Mouse (Mus musculus) macrophage (primary cell): ENCODE measurements around the gene Col4a2. TPM values are rescaled to one million over a fixed set of nuclear protein-coding genes. Genes with fewer than 3 reads are reported as not detected.

Source experiments
- H3K27ac ChIP-seq: fragments of 350-480 bp; formaldehyde crosslinking; 2 replicates; pipeline ENCODE4 v1.9.0; 2021
- H3K36me3 ChIP-seq: fragments of 350-480 bp; formaldehyde crosslinking; 2 replicates; pipeline ENCODE4 v1.9.0; 2021; ENCODE audit errors: inconsistent target
- H3K4me3 ChIP-seq: fragments of 350-480 bp; formaldehyde crosslinking; 2 replicates; pipeline ENCODE4 v1.9.0; 2021; ENCODE audit errors: inconsistent target
- H3K79me2 ChIP-seq: fragments of 350-480 bp; formaldehyde crosslinking; 2 replicates; pipeline ENCODE4 v1.9.0; 2021; ENCODE audit errors: inconsistent target
- WGBS: methylation state at CpG from one replicate; pipeline ENCODE4 v1.1.7; 2026; ENCODE audit warnings: inconsistent platforms; ENCODE audit not compliant: missing documents; 5-methylcytosine and 5-hydroxymethylcytosine counted together
- polyA plus RNA-seq: library from polyadenylated mRNA; stranded (reverse); fragments of 250-400 nt; gene quantifications from 3 replicates; pipeline ENCODE4 v1.2.4, GENCODE M21; 2018; ENCODE audit warnings: inconsistent platforms

The Col4a2 gene
- polyA plus RNA-seq, 1 experiment from 2014 or later = 0.19 TPM

GRCm38 (mm10) chr8:11327298-11327697 is 14.7 kb downstream of the Col4a2 start:
- WGBS = 85% methylated on average over 4 of the region's 4 CpGs
- H3K27ac ChIP-seq = no peak overlapping the region
- H3K4me3 ChIP-seq = no peak overlapping the region
- H3K36me3 ChIP-seq = no peaks in the 10 kb centered on the region
- H3K79me2 ChIP-seq = no peaks in the 10 kb centered on the region

DNA sequence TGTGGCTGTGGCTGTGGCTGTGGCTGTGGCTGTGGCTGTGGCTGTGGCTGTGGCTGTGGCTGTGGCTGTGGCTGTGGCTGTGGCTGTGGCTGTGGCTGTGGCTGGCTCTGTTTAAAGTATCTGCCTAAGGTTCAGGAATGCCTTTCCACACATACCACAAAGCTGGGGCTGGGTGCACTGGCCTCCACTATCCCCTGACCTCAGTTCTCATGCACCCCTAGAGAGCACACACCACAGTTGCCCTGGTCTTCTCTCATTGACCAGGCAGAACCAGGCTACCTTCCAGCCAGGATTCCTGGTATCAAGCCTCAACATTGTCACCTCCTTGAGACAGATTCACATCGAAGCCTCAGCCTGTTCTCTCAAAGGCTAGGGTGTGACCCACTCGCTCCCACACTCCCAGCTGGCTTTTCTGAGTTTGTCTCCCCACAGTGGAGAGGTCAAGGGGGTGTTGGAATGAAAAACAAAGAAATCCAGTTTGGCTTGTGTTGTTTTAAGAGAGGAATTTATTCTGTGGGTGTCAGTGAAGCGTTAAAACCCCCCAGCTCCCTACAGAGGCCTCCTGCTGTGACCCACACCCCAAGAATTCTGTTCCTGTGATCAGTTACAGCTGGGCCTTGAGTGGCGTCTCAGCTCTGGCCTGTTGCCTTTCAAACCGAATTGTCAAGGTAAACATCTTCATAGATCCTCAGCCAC is 15.3 kb downstream of the Col4a2 start:
- Histone ChIP-seq H3K27ac (no peak overlapping the region), H3K79me2 (no peaks in the 10 kb centered on the region), H3K4me3 (no peak overlapping the region), H3K36me3 (no peaks in the 10 kb centered on the region)
- 92% methylated on average over 5 of the region's 5 CpGs for WGBS

DNA sequence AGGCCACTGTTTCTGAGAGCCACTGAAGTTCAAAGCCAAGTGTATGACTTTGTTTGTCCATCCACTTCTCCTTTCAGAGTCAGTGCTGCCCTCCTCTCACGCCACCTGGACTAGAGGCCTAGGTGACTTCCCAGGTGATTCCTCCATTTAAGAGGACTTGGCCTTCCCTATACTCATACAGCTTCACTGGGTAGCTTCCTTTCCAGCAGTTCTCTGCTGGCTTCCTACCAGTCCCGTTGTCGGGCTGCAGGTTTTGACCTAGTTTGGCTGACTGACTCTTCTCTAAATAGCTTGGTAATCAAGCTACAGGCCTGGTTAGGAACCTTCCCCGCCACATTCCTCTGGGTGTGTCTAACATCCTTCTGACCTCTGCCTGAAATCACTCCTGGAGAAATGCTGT is 19.0 kb downstream of the Col4a2 start:
- no peaks in the 10 kb centered on the region for H3K79me2 ChIP-seq
- H3K27ac ChIP-seq = no peak overlapping the region
- 55% methylated on average over 4 of the region's 4 CpGs for WGBS
- no peaks in the 10 kb centered on the region for H3K36me3 ChIP-seq
- H3K4me3 ChIP-seq = no peak overlapping the region

DNA sequence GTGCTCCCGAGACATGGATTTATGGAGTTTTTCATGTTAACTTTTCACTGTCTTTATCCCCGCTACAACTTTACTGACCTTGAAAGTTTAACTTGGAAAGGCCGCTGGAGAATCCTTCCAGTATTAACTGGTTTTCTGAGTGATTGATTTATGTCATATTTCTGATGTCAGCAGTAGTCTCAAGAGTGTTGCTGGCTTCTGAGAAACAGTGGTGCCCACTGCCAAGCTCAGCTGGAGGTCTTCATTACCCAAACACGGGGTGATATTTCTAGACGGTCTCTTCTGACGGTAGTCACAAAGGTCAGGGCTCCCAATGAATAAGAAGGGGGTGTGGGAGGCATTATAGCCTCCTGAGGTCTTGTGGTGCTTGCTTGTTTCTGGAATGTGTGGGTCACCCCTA is 21.1 kb downstream of the Col4a2 start:
- H3K4me3 ChIP-seq = no peak overlapping the region
- no peaks in the 10 kb centered on the region for H3K79me2 ChIP-seq
- 92% methylated on average over 6 of the region's 6 CpGs for WGBS
- no peak overlapping the region for H3K27ac ChIP-seq
- no peaks in the 10 kb centered on the region for H3K36me3 ChIP-seq

- no peak overlapping the region for H3K4me3 ChIP-seq
- no peaks in the 10 kb centered on the region for H3K79me2 ChIP-seq
- no peak overlapping the region for H3K27ac ChIP-seq
- 77% methylated on average over 3 of the region's 3 CpGs for WGBS
- no peaks in the 10 kb centered on the region for H3K36me3 ChIP-seq
Measured at GRCm38 (mm10) chr8:11334493-11334892, 21.9 kb downstream of the Col4a2 start.

DNA sequence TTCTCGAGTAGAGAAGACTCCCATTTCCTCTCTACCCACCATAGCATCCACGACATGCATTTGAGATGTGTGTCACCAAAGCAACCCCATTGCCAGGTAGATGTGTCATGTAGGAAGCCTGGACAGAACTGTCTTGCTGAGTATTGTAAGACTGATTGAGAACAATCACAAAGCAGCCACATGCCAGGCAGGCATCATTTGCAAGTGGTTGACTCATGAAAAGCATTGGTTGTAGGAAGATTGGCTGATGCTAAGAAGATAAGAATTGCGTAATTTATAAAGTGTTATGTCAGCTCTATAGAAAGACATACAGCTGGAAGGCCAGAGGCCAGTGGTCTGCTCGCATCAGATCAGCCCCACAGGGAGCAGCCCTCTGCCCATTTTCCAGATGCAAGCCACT is 22.6 kb downstream of the Col4a2 start:
- Histone ChIP-seq H3K36me3 (no peaks in the 10 kb centered on the region), H3K4me3 (no peak overlapping the region), H3K27ac (no peak overlapping the region), H3K79me2 (no peaks in the 10 kb centered on the region)
- 63% methylated on average over 4 of the region's 4 CpGs for WGBS

DNA sequence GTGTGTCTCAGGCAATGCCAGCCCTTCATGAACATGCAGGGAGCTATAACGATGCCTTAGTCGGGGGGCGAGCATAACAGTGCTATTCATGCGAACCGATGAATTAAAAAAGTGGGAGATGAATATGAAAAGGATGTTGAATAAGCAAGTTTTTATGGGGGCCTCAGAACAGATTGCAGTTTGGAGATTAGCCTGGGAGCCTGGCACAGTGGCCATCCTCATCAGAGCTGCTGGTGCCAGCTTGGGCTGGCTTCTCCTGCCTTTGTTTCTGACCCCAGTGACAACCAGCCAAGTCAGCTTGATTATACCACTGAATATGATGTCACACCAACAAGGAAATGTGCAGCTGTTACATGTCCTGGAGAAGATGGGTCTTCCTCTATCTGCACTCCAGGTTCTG is 23.7 kb downstream of the Col4a2 start:
- Histone ChIP-seq H3K27ac (no peak overlapping the region), H3K79me2 (no peaks in the 10 kb centered on the region), H3K36me3 (no peaks in the 10 kb centered on the region), H3K4me3 (no peak overlapping the region)
- WGBS = 89% methylated on average over 5 of the region's 5 CpGs

DNA sequence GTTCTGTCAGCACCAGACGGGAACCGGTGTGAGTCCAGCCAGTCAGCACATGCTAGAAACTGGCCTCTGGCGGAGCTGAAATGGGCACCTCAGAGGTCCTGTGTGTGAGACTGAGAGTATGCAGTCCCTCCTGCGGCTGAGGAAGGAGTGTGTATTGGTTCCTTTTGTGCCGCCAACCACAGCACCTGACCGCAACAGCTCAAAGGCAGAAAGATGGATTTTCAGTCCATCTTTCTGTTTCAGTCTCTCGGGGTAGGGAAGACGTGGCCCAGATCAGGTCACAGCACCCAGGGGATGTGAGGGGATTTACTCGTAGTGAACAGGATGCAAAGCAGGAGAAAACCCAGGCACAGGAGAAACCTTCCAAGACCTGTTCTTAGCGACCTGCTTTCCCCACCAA is 25.0 kb downstream of the Col4a2 start:
- Histone ChIP-seq H3K4me3 (no peak overlapping the region), H3K27ac (no peak overlapping the region), H3K79me2 (no peaks in the 10 kb centered on the region), H3K36me3 (no peaks in the 10 kb centered on the region)
- WGBS = 82% methylated on average over 10 of the region's 10 CpGs

DNA sequence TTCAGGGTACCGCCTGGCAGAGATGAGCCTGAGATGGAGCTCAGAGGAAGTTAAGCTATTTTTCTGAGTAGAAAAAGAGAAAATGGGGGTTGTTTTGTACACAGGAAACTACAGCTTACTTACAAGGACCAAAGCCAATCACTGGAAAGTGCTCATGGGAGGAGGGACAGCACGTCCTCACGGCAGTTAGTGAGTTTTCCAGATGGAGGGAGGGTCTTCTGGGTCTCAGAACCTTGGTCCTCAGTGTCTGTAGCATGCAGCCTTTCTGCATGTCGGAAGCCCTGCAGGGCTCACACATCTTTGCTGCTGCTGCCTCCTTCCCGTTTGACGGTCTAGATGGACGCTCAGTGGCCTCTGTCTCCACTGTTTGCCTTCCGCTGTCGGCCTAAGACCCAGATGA is 25.9 kb downstream of the Col4a2 start:
- H3K36me3 ChIP-seq = no peaks in the 10 kb centered on the region
- no peak overlapping the region for H3K27ac ChIP-seq
- 96% methylated on average over 9 of the region's 9 CpGs for WGBS
- no peaks in the 10 kb centered on the region for H3K79me2 ChIP-seq
- no peak overlapping the region for H3K4me3 ChIP-seq

DNA sequence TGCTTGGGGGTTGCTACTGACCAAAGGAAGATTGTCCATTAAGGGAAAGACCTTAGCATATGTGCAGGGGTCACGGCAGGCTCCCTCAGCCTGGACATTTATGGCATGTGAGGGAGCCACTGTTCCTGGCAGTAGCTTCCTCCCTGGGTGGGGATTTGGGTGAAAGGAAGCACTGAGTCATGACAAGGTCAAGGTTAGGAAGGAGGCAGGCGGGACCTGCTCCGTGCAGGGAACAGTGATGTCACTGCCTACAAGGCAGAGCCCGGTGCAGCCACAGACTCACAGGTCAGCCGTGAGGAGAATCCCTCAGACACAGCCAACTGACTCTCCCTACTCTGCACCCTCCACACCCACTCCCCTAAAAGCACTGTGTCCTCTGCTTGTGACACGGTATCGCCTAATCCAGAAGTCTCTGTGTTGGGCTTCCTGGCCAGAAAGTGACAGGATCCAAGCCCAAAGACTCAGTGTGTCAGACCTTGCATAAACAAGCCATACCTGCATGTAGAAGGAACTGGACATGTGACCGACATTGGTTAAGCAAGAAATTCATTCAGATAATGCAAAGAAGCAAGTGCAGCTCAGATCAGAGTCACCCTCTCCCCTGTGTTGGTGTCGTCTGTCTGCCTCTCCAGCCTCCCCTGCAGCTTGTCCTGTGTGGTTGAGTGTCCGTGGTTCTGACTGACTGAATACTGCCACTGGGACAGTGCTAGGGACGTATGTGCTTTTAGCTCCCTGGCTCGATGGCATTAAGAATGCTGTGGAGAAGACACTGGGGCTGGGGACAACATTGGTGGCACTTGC is 27.9 kb downstream of the Col4a2 start:
- Histone ChIP-seq H3K27ac (peak overlapping the region; percentile 34; the same call in 1 of the 2 replicates), H3K36me3 (no peaks in the 10 kb centered on the region), H3K4me3 (no peak overlapping the region), H3K79me2 (no peaks in the 10 kb centered on the region)
- WGBS = 22% methylated on average over 12 of the region's 12 CpGs

DNA sequence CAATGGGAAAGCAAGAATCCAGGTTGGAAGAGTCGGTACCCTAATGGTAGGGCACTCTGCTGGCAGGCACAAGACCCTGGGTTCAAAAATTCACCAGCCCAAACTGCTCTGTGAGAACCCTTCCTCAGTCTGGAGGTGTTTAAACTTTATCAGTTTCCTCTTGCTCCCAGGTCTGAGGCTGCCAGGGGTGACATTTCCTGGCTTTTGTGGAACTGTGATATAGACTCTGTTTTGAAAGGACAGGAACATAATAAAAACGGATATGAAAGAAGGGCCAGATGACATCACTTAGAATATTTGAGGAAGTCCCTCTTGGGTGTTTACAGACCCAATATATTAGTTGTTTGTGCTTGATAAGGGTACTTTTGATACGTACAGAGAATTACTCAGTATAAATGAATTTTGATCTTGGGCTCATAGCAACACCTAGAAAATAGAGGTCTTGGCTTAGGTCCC is 28.5 kb downstream of the Col4a2 start:
- WGBS = 0% methylated on average over 3 of the region's 3 CpGs
- H3K4me3 ChIP-seq = no peak overlapping the region
- no peaks in the 10 kb centered on the region for H3K36me3 ChIP-seq
- H3K27ac ChIP-seq = peak overlapping the region; percentile 34; the same call in 1 of the 2 replicates
- H3K79me2 ChIP-seq = no peaks in the 10 kb centered on the region

DNA sequence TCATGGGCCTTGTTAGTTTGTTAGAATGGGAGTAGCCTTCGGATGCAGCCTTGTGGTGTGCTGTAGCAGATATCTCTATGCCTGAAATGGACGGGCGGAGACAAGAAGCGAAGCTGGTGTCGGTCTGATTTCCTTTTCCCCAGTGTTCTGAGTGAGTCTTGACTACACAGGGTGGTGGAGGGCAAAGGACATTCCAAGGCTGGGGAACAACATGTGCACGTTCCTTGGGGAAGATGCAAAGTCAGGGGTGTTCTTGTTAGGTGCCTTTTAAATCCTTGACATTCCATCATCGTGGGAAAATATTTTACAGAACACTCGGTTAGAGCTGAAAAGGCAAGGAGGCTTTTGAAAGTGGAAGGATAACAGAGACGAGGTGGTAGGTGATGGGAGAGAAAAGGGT is 31.9 kb downstream of the Col4a2 start:
- Histone ChIP-seq H3K79me2 (no peaks in the 10 kb centered on the region), H3K36me3 (no peaks in the 10 kb centered on the region), H3K27ac (no peak overlapping the region), H3K4me3 (no peak overlapping the region)
- 92% methylated on average over 9 of the region's 9 CpGs for WGBS

GRCm38 (mm10) chr8:11346225-11346624 is 33.6 kb downstream of the Col4a2 start:
- Histone ChIP-seq H3K36me3 (no peaks in the 10 kb centered on the region), H3K4me3 (no peak overlapping the region), H3K79me2 (no peaks in the 10 kb centered on the region), H3K27ac (no peak overlapping the region)
- 95% methylated on average over 10 of the region's 10 CpGs for WGBS

DNA sequence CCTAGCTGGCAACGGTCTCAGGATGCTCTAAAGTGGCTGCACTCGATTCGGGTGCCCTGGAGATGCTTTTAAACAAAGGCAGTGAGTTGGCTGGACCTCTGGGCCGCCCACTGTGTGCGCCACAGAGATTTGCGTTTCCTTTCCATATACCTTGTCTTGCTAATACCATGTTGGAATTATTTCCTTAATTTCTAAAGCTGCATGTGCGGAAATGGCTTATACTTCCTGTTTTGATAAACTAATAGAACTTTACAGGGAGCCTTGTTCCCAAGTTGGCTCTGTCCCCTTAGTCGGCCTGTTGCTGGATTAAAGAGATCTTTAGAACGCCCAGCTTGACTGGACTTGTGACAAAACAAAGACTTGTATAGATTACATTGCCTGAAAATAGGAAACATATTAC is 35.1 kb downstream of the Col4a2 start:
- no peak overlapping the region for H3K4me3 ChIP-seq
- no peaks in the 10 kb centered on the region for H3K79me2 ChIP-seq
- no peaks in the 10 kb centered on the region for H3K36me3 ChIP-seq
- H3K27ac ChIP-seq = no peak overlapping the region
- WGBS = 70% methylated on average over 9 of the region's 9 CpGs

DNA sequence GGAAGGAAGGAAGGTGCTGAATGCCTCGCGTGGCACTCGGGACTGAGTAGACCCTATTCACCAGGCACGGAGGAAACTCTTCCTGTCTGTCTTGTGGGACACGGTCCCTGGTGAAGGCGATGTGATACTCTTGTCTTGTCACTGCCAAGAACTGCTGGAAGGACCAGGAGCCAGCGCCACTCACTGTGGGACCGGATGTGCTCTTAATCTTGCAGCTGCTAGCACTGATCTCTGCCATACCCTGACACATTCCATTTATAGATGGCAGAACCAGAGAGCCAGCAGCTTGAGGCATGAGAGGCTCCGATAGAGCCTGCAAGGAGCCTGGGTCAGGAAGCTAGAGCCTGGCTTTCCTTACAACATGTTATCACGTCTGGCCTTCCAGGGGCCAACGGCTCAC is 36.0 kb downstream of the Col4a2 start:
- no peak overlapping the region for H3K27ac ChIP-seq
- WGBS = 85% methylated on average over 10 of the region's 11 CpGs
- H3K4me3 ChIP-seq = no peak overlapping the region
- no peaks in the 10 kb centered on the region for H3K36me3 ChIP-seq
- no peaks in the 10 kb centered on the region for H3K79me2 ChIP-seq
